Mouse (Mus musculus): ENCODE results near the gene Echs1.

Echs1 gene

DNA sequence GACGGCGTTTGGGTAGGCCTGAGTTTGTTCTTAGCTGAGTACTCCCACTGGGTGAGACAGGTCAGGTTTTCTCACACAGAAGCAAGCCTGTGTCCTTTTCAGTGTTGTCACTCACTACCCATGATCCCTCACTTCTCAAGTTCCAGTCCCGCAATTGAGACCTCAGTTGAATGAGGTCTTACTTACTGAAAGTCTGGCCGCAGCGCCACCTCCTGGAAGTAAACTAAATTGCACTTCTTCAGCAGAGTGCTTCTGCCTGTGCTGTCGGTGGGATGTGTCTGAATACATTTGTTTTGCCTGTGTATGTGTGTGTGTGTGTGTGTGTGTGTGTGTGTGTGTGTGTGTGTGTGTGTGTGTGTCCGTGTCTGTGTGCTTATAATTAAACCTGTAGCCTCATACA is 53.2 kb downstream of the Echs1 start:
- in situ Hi-C loops (cut with MboI, MseI), result loop anchor here (10.0 kb wide), 2 partner anchors 88 to 158 kb away; partner anchors contain the start of gene 6430531B16Rik

DNA sequence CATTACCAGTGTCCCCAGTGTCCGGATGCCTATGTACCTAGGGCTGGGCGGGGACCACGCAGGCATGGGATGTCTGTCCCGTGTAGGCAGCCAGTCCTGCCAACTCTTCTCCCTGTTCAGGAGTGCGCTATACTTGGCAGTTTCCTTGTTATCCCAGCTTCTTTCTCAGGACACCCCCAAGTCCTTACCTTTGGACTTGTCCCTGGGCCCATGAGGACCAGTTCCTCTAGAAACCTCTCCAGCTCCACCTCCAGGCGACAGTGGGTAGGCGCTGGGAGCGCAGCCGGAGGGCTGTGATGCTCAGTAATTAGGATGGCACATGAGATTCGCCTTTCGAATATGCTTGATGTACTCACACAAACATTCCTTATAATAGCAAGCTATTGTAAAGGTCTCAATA is 54.0 kb downstream of the Echs1 start:
- in situ Hi-C loops (cut with MboI, MseI), result loop anchor here (10.0 kb wide), 2 partner anchors 88 to 158 kb away; partner anchors contain the start of gene 6430531B16Rik

DNA sequence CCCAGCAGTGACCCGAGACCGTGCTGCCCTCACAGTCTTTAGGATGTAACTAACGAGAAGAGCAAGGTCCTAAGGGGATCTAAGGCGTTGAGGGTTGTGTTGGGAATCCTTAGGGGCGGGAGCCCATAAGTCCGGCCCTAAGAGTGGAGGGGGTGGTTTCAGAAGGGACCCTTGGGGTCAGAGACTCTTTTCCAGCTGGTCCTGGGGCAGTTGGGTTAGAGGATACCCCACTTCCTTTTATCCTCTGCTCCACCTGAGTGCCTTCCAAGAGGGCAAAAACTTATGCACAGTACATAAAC is 54.5 kb downstream of the Echs1 start:
- in situ Hi-C loops (cut with MboI, MseI), result loop anchor here (10.0 kb wide), 2 partner anchors 87 to 157 kb away; partner anchors contain the start of gene 6430531B16Rik

DNA sequence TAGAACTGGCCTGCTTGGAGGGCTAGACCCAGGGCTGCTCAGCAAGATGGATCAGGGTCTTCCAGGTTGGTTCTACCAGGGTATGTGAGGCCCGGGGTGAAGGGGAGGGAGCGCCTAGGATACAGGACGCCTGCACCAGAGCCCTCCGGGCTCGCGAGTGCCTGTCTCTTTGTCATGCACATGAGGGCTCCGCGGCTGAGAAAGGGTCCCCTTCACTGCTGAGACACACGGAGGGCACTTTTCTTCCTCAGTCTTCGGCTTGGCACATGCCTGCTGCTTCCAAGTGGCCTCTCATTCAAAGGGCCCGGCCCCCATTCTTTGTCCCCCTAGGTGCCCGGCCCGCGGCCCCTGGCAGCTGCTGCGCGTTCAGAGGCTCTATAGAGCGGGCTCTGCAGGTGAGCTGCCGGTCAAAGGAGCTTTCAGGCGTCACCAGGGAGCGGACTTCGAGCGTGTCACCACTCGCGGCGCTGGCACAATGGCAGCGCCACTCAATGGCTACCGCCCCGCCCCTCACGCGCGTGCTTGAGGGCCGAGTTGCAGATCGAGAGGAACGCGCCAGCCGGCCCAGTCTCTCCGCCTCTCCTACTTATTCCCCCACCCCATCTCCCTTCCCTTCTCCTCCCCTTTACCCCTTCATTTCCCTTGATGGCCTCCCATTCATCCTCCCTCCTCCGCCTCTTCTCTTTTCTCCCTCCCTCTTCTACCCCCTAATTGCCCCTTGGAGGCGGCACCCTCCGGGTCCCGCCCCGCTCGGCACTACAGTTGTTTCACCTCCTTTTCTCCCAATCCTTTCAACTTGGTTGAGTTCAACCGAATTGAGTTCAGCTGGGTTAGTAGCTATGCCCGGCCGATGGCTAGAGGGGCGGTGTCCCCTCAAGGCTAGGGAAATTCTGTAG is 55.1 kb downstream of the Echs1 start:
- in situ Hi-C loops (cut with MboI, MseI), result loop anchor here (10.0 kb wide), 2 partner anchors 86 to 156 kb away; partner anchors contain the start of gene 6430531B16Rik

DNA sequence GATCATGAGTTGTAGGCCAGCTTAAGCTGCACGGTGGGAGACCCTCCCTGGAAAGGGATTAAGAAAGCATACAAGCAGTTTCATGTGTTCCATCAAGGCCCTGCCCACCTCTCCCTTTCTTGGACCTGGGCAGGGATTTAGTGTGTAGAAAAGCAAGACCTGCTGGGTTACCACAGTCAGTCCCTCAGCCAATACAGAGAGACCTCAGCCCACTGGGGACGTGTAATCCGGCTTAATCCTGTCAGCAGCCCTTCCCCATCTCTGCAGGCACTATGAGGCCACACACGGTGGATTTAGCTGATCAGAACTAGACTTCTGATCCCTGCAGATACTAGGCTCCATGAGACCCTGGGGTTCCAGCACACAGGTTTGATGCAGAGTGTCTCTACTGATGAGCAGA is 56.7 kb downstream of the Echs1 start:
- in situ Hi-C loops (cut with MboI, MseI), result loop anchor here (10.0 kb wide), 1 partner anchor 355 kb away; no protein-coding TSS in a partner anchor

DNA sequence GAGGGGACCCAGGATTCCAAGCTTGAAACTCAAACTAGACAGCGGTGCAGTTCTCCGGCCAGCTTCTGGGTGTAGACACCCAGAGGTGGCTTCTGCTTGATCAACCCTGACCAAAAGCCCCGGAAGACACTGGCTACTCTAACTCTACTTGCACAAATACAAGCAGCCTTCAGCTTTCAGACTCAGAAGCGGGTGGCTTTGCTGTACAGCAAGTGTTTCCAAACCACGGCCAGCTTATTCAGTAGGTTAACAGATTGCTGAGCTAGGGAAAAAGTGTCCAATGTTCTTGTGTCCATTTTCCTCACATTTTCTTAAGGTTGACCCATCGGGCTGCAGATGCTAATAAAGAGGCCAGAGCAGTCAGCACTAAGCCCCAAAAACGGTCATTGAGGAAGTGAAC is 57.7 kb downstream of the Echs1 start:
- in situ Hi-C loops (cut with MboI, MseI), result loop anchor here (10.0 kb wide), 1 partner anchor 354 kb away; no protein-coding TSS in a partner anchor

DNA sequence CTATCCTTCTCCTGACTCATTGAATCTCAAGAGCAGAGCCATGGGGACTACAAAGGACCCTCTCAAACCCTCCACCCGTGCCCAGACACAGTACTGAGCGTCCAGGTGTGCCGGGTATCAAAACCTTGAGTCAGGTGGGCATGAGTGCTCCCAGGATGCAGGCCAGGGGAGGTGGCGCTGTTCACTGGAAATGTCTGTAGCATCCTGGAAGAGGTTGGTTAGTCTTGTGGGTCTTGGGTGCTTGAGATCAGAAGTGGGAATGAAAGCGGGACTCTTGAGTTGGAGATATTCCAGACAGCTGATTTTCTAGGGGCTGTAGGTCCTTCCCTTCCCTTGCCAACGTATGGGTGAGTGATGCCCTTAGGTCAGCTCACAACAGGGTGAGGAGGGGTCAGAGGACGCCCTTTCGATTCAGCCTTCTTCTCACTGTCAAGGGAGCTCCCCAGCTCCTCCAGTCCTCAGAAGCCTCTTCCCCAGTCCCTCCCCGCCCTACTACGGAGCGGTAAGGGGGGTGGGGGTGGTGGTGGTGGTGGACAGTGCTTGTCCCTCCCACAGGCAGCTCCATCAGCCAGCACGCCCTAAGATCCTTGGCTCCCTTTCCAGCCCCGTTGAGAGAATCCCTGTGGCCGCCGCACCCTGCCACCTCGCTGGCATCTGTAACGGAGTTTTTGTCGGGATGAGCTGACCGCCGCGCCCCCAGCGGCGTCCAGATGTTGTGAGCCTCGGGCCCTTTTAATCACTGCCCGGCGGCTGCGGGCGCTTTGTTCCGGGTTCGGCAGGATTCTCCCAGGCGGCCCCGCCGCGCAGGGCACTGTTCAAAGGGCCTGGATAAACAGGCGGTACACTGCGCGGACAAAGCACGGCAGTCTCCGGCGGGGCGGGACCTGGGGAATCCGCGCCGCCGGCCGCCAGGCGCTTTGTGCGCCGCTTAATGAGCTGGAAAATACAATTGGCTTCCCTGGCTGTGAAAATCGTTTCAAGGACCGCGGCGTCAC is 58.6 kb downstream of the Echs1 start:
- in situ Hi-C loops (cut with MboI, MseI), result loop anchor here (10.0 kb wide), 1 partner anchor 353 kb away; no protein-coding TSS in a partner anchor
